Mouse (Mus musculus): ENCODE measurements around the gene Smagp.
A peak's percentile ranks its signal among the peaks of the same experiment; 100 is the strongest.

The Smagp gene

DNA sequence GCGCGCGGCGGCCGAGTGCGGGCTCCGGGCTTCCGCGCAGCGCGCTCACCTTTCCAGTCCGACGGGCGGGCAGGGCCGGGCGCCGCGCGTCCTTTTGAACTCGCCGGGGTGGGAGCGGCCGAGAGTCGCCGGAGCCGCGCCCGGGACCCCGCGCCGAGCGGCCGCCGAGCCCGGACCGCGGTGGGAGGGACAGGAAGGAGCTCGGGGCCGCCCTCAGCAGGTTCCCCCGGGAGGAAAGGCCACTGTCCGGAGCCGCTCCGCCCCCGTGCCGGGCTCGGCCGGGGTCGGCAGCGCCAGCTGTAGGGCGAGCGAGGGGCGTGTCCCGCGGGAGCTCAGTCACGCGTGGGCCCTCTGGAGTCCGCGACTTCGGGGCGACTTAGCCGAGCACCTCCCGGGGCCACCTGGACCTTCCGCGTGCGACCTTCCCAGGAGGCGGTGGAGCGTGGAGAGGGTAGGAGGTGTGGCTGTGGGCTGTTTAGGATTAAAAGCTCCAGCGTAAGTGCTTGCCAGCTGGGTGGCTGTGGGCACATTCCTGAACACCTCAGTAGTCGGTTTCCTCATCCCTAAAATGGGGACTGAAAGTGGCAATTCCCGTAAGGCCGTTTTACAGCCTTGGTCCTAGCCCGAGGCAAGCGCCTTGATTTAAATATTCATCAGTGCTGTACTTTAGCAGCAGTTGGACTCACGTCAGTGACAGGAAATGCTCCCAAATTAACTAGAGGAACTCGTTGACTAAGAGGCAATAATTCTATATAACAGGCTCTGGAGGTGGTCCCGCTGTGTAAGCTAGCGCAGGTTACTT lies at the start of gene Smagp:
TSS of gene Smagp (minus strand) at position 241 of the 802 bp plus-strand sequence.
- DNase-seq (ENCODE audit: low read depth, low spot score): no peak

DNA sequence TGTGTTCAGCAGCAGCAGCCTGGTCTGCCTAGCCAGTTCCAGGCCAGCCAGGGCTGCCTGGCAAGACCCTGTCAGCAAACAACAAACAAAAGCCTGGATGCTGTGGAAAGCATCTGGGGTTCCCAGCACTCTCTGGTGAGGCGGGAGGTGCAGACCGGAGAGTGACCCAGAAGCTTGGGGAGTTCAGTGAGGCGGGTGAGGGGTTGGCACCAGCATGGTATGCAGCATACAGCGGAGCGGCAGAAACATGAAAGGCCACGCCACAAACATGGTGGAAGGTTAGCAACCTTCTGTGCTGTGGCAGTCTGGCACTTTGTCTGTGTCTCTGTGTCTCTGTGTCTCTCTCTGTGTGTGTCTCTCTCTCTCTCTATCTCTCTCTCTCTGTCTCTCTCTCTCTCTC lies 49.7 kb upstream of the Smagp start:
- DNase-seq (ENCODE audit: low read depth, low spot score): peak; percentile 16

DNA sequence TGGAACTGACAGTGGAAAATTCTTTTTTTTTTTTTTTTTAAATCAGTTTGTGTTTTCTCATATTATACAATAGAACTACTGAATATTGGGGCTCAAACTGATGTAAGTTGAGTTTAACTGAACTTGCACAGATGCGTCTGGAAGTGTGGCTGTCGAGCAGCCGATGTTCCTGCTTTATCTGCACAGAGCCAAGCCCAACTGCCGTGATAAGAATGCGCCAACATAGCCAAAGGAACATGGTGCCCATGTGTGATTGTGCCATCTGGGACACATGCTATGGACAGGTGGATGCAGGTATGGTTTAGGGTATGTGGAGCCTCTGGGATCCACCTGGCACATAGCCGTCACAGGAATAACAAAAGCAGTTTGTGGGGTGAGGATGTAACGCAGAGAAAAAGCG lies 49.1 kb upstream of the Smagp start:
- DNase-seq (ENCODE audit: low read depth, low spot score): no peak

DNA sequence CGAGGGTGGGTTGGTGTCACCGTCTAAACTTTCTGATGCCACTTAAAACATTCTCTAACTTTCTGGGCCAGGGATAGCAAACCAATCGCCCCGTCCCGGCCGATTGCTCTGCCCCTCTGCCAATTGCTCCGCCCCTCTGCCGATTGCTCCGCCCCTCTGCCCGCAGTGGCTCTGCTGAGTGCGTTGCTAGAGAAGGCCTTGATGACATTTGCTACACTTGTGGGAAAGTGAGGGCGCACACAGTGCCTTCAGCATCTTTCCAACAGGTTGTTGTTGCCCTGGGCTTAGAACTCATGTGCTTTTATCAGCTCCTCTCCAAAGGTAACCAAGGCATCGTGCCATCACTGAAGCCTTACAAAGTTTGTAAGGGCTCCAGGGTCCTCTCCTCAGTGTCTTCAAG lies 48.5 kb upstream of the Smagp start:
- DNase-seq (ENCODE audit: low read depth, low spot score): no peak

DNA sequence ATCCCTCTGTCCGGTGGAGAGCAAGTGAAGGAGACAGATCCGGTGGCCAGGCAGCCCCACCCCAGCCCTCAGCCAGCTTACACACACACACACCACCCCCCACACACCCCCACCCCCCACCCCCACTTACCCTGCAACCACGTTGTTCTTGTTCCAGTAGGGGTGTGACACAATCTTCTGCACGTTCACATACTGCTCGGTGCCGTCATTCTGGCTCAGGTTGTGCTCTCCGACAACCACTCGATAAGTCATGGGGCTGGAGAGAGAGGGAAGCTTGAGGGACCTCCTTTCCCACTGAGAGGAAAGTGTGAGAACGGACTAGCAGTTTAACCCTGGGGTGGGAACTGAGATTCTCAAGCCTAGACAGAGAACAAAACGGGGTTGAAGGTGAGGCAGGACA lies 47.7 kb upstream of the Smagp start:
- no peak for DNase-seq (ENCODE audit: low read depth, low spot score)

DNA sequence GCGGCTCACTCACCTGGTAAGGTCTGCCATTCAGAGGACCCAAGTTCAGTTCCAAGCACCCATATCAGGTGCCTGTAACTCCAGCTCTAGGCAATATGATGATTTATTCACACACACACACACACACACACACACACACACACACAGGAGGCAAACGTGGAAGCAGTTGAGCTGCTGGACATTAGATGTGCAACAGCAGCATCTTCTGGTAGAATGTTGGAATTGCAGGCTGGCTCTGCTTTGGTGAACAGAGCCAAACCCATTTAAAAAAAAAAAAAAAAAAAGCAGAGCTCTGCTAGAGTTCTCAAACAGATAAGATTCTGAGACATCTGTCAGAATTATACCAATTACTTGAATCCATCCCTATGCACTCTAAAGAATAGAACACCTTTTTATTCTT lies 46.3 kb upstream of the Smagp start:
- DNase-seq (ENCODE audit: low read depth, low spot score): peak; percentile 93

DNA sequence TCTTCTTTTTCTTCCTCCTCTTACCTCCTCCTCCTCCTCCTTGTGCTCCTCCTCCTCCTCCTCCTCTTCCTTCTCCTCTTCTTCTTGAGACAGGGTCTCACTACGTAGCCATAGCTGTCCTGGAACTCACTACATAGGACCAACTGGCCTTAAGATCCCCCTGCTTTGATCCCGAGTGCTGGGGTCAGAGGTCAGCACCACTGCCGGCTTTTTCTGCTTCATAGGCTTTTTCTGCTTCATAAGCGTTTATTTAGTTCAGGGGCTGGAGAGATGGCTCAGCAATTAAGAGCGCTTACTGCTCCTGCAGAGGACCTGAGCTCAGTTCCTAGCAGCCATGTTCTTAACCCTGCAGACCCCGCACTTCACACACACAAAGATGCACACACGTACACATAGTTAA lies 45.0 kb upstream of the Smagp start:
- DNase-seq (ENCODE audit: low read depth, low spot score): no peak

DNA sequence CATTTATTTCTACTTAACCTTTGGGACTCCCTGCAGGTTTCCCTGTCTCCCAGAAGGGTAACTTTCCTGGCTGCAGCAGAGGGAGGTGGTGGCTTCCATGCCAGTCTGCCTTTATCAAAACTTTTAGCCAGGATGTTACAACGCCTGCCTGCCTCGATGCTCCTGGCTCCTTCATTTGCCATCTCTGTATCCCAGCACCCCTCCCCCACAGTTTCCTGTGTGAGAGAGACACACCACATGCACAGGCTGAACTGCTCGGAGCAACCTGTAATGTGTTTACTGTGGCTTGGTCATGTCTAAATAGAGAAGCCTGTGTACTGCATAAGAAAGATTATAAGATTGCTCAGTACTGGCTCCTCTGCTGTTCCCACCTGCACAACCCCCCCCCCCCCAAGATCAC lies 43.6 kb upstream of the Smagp start:
- DNase-seq (ENCODE audit: low read depth, low spot score): no peak

DNA sequence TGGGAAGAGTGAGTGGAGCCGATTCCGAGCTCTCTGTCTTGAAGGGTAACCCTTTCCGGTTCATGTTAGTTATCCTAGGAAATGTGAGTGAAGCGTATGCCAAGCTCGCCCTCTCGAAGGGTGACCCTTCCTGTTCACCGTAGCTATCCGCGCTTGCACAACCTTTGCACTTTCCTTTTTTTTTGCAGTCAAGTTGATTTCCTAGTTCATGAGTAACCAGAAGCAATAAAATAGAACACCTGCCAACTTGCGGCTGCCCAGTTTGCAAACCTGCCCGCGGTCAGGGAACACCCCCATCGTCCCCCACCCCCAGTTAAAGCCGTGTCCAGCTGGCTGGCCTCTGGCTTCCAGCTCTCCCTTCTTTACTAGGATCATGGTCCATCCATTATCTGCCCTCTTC lies 42.3 kb upstream of the Smagp start:
- DNase-seq (ENCODE audit: low read depth, low spot score): no peak

DNA sequence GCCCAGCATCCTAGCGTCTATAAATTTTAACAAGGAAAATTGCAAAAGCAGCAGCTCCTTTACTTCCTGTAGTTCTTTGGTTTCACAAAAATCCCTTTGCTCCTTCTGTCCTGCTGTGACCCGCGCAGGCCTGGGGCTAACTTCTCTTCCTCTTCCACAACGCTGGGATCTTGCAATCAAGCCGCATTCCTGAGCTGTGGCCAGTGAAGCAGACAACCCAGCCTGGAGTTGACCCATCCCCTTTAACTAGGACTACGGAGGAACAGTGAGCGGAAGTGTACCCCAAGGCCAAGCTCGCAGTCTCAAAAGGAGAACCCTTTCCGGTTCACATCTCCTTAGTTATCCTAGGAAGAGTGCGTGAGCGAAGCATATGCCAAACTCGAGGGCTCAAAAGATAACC lies 41.8 kb upstream of the Smagp start:
- no peak for DNase-seq (ENCODE audit: low read depth, low spot score)

DNA sequence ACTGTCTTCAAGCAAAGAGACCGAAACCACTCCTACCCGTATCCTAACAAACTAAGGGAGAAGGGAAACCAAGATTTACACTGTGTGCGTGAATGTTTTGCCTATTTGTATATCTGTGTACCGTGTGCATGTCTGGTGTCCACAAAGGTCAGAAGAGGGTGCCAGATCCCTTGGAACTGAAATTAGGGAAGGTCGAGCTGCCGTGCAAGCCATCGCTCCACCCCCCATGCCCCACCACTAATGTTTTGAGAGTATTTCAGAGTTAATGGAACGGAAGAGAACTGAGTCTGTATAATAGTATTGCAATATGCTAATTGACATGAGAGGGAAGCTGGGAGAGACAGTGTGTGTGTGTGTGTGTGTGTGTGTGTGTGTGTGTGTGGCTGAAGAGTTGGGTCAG lies 40.9 kb upstream of the Smagp start:
- DNase-seq (ENCODE audit: low read depth, low spot score): no peak

DNA sequence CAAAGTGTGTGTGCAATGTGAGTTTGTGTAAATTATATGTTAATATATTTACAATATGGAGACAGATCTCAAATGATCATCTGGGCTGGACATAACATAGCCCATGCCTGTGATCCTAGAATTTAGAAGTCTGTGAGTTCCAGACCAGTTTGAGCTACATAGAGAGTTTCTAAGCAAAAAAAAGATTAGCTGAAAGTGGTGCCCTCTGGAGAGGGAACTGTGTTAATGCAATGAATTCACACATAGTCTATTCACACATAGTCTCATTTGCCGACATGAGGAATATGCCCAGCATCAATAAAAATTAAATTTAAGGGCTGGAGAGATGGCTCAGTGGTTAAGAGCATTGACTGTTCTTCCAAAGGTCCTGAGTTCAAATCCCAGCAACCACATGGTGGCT lies 39.8 kb upstream of the Smagp start:
- DNase-seq (ENCODE audit: low read depth, low spot score): no peak

DNA sequence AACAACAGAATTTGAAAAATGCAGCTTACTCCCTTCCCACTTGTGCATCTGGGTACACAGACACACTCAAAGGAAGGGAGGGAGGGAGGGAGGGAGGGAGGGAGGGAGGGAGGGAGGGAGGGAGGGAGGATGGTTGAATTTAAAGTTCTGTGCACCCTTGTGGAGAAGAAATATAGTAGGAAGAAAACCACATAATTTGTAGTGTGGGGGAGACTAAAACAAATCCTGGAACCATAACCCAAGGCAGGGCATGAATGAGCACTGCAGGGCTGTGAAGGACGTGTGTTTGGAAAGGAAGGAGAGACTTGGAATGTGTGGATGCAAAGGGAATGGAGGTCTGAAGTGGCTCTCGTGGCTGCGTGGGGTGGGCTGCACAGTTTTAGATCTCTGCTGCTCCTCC lies 38.7 kb upstream of the Smagp start:
- DNase-seq (ENCODE audit: low read depth, low spot score): no peak

DNA sequence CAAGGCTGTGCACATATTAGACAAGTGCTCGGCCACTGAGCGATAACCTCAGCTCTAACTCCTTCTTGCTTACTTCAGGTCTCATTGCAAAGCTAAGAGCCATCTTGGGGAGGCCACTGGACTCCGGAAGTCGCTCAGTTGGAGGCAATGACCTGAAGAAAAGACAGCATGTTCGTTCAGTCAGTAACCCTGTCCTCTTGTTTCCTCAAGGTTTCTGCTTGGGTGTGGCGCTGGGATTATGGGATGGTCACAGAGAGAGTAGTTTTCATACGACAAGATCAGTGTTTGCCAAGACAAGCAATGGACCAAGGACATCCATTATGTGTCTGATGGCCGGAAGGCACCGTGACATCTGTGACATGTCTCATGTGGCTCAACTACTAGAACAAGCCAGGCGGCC lies 37.8 kb upstream of the Smagp start:
- DNase-seq (ENCODE audit: low read depth, low spot score): no peak

DNA sequence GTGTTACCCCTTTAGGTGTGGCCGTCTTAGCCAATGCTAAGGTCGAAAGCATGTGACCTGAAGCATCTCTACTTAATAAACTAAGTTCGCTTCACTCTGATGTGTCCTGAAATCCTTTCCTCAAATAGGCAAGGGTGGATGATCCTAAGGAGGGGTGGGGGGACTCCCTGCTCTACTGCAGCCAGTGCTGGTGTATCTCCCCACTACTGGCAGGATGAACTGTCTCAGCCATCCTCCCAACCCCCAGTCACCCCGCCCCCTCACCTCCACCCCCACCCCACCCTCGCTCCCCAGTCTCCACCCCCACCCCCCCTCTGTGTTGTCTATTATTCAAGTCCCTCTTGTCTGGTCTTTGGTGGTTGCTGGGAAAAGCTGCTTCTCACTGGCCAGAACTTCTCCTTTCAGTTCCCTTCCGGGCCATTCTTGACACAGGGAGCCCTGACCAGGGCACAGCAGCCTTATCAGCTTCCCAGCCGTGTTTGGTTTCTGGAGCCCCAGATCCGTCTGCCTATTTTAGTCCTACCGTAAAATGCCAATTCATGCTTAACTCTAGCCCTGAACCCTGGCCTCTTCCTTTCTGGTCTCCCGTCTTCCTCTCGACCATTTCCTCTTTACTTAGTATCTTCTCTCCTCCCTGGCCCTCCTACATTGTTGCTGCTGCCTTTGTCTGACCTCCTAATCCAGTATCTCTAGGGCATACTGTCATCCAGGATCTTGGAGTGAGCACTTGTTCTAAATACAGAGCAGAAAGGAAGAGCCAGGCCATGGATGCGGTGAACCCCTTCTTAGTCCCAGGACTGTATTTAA lies 37.0 kb upstream of the Smagp start:
- peak; percentile 65 for DNase-seq (ENCODE audit: low read depth, low spot score)

DNA sequence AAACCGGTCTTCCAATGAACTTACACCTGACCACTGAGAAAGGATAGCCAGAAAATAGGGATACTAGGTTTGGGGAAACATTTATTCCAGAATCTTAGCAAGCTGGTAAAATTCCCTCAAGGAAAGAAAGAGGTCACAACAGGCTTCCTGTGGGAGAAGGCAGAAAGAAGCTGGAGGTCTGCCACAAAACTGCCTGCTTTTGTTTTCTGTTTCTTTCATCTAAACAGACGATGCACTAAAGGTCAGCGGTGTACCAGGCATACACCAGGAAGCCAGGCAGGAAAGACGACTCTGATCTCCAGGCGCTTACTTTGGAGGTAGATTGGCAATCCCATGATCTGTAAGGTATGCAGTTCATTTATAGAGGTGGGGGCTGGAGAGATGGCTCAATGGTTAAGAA lies 34.1 kb upstream of the Smagp start:
- no peak for DNase-seq (ENCODE audit: low read depth, low spot score)

DNA sequence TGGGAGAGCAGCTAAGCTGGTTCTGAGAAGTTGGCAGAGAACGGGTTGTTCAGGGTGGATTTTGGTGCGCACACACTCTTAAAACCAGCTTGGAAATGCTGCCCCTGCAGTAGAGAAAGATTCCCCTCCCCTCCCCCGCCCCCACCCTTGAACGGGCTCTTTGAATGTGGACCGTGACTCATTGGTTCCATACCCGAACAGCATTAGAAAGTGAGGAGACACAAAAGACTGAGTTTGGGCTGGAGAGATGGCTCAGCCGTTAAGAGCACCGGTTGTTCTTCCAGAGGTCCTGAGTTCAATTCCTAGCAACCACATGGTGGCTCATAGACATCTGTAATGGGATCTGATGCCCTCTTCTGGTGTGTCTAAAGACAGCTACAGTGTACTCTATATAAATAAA lies 33.3 kb upstream of the Smagp start:
- DNase-seq (ENCODE audit: low read depth, low spot score): no peak

DNA sequence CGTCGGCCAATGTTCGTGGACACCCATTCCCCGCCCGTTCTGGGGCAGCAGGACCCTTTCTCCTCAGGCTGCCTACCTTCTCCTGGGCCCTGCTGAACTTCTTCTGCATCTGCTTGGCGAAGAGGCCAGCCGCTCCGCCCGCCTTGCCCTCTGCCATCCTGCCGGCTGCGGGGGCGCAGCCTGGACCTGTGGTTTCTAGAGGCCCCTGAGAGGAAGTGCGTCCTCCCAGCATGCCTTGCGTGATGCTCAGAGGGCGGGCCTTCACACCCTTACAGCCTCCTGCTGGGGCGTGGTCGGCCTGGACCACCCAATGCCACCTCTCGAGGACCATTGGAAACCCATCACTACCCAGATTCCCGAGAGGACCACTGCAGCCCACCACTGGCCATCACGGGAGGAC lies 32.6 kb upstream of the Smagp start, which contains the start of gene Bin2:
TSS of gene Bin2 (minus strand) at position 217 of the 400 bp plus-strand sequence.
- peak; percentile 18 for DNase-seq (ENCODE audit: low read depth, low spot score)

DNA sequence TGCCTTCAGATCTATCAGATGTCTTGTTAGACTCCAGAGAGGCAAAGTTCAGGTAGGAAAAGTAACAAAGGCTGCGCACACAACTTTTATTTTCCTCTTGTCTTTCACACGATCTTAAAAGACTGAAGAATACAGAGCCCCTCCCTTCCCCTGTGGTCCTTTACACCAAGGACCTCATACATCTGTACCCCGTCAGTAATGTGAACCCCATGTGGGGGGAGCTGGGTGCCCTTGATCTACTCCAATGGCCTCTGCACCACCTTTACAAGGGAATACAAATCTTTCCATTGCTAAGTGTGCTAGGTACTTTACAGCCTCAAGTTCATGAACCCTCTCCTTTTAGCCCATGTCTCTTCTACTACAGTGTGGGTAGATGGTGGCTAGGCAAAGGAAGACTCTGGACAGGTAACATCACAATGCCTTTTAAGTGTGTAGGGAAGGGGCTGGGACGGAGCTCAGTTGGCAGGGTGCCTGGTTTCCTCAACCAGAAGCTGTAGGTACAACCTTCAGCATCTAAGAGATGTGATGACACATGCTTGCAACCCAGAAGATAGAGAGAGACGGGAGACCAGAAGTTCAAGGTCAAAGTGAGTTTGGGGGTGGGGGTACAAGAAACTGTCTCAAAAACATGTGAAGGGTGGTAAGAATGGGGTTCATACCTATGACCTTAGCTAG lies 31.3 kb upstream of the Smagp start:
- no peak for DNase-seq (ENCODE audit: low read depth, low spot score)

DNA sequence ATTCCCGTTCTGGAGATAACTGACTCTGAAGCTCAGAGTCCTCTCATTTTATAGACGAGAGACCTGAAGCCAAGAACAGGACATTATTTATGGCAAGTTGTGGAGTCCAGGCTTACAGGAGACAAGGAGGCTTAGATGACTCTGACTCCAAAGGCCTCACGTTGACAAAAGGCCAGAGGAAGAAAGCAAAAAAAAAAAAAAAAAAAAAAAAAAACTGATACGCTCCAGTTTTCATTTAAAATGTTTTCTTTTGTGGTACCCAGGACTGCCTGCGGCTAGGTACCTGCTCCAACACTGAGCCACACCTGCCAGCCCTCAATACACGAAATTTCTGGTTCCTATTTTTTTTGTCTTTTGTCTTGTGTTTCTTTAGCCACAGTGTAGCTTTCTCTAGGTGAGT lies 30.7 kb upstream of the Smagp start:
- DNase-seq (ENCODE audit: low read depth, low spot score): no peak

DNA sequence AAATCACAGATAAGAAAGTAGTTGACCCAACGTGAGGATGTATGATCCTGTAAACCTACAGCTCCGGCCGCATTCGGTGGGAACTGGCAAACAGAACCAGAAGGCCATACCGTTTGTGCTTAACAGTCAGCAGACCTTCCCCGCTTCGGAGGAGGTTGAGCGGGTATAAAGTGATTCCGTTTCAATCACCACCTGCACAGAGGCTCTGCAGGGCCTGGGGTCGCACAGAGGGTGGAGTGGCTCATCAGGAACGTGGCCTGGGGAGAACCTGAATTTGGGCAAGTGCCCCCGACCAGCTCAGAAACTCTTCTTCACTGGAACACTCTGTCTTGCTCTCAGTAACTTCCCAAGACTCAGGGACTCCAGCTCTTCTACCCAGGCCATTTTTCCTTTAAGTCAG lies 30.1 kb upstream of the Smagp start:
- no peak for DNase-seq (ENCODE audit: low read depth, low spot score)

DNA sequence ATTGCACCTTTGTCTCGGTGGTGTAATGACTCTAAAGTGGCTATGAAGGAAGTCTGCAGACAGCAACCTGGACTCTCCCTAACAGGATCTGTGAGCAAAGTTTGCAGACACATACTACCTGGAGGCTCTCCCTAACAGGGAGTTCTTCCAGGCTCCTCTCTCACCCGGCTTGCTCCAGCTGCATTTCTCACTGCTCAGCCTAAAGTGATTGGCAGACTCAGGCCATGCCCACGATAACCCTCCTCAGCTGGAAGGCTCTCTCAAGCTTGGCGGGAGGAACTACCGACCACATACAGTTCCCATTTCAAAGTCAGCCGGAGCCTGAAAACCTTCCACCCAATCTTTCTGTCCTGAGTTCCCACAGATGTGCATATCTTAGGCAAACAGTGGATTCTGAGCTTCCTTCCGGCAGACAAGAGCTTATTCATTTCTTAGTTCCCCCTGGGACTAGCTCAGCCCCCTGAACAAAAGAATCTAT lies 29.5 kb upstream of the Smagp start:
- DNase-seq (ENCODE audit: low read depth, low spot score): peak; percentile 23
